Mouse (Mus musculus): ENCODE measurements around the gene Akap2.

Gene Akap2

GRCm38 (mm10) chr4:57839343-57839742 is 121.9 kb downstream of the Akap2 start:
- DNase-seq: peak; percentile 97

- DNase-seq: peak; percentile 95
These were observed 124.5 kb downstream of the Akap2 start for GRCm38 (mm10) chr4:57841911-57842310.

DNA sequence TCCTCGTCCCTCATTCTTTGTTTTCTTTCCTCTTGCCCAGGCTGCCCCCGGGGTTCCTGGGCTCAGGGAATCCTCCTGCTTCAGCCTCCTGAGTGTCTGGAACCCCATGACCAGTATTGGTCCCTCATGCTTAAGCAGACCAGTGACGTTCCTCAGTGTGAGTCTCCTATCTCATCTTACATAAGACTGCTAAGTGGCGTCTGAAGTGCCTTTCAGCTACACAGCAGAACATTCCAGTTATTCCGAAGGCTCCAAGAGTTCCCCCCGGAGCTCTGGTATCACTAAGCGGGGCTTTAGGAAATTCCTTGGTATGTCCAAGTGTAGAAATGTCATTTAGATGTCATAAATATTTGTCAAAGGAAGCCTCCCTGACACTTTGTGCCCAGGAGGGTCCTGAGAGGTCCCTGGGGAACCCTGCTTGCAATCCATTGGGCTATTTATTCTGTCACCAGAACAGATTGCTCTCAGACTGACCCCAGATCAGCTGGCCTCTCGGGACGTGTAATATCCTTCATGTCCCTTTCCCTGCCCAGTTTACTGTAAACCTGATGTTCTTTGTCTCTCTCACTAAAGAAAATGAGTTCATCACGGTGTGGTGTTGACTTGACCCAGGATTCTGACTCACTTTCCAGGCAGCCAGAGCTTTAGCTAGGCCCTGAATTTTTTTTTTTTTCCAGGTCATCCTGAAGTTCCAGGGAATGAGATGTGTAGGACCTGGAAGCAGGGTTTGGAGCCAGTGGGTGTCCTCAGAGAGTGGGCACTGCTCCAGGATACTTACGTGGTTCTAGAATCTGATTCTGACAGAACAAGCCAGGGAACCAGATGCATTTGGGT is 125.2 kb downstream of the Akap2 start:
- DNase-seq: peak; percentile 97

GRCm38 (mm10) chr4:57845031-57845431 is 127.6 kb downstream of the Akap2 start:
- peak; percentile 100 for DNase-seq

- DNase-seq: peak; percentile 89
These were observed 128.2 kb downstream of the Akap2 start for GRCm38 (mm10) chr4:57845541-57846210.

GRCm38 (mm10) chr4:57846381-57846990 is 129.0 kb downstream of the Akap2 start:
- DNase-seq: no peak

DNA sequence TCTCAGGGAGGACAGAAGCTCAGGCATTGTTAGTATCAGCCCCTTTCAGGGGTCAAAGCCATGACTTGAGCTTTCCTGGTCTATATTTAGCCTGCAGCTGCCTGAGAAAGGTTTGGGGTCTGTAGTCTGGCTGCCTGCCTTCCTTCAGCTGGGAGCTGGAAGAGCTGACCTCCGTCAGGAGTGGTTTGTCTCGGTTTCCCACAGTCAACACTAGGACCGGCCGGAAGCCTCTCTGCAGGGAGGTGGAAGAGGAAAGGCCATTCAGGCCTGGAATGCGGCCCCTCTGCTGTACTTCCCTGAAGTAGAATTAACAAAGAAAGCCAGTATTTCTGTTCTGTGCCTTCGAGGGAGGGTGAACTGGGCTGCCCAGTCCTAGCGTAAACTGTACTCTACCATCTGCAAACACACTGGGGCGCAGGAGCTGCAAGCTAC is 129.6 kb downstream of the Akap2 start:
- peak; percentile 98 for DNase-seq

DNA sequence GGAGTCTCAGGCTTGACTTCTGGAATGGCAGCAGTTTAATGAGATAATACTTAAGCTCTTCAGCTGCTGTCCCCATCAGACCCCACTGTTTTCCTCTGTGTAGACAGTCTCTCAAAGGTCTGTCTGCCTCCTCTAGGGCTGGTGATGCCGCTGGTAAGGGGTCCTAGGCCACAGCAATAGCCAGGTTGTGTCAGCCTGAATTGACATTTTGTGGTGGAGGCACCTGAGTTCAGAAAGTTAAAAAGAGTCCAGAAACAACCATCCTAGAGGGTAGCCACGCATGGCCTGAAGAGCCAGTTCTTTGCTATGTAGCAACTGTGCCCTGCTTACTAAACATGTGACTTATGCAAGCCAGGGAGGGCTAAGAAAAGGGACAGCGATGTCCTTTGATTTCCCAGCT is 130.2 kb downstream of the Akap2 start:
- DNase-seq: peak; percentile 83

DNA sequence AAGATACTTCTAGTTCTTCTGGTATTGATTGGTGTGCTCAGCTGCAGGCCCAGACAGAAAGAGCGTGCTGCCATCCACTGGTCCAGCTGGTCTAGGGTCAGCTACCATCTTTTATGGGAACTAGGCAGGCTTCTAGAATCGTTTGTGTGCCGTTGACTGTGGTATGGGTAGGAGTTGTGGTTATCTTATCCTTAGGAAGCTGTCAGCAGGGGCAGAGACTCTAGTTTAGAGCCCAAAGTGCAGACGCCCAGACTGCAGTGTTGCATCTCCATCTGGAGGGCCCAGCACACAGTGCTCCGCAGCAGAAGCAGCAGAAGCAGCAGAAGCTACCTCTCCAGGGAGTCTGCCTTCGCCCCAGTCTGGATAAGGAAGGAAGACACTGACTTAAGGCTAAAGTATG is 132.0 kb downstream of the Akap2 start:
- peak; percentile 87 for DNase-seq

DNA sequence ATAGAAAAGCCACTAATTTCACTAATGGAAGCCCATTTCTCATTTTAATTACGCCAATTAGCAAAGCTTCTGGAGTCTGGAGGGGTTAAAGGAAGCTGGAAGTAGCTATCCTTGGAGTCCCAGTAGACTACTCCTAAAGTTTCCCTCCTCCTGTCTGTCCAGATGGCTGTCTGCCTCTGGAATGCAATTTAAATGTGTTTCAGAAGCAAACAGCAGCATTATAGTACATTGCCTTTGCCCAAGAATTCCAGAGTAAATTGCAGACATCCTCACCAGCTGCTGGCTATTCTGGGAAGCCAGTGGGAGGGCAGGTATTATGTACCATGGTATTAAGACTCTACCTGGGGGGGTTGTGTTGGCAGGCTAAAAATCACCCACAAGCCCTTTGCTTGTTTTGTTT is 134.3 kb downstream of the Akap2 start:
- peak; percentile 66 for DNase-seq

- DNase-seq: peak; percentile 91
These were observed 135.1 kb downstream of the Akap2 start for GRCm38 (mm10) chr4:57852461-57853040.

- peak; percentile 85 for DNase-seq
These were observed 136.7 kb downstream of the Akap2 start for GRCm38 (mm10) chr4:57854181-57854580.

GRCm38 (mm10) chr4:57855281-57855941 is 138.0 kb downstream of the Akap2 start:
- peak; percentile 98 for DNase-seq

GRCm38 (mm10) chr4:57856673-57857072 is 139.2 kb downstream of the Akap2 start:
- DNase-seq: peak; percentile 90

DNA sequence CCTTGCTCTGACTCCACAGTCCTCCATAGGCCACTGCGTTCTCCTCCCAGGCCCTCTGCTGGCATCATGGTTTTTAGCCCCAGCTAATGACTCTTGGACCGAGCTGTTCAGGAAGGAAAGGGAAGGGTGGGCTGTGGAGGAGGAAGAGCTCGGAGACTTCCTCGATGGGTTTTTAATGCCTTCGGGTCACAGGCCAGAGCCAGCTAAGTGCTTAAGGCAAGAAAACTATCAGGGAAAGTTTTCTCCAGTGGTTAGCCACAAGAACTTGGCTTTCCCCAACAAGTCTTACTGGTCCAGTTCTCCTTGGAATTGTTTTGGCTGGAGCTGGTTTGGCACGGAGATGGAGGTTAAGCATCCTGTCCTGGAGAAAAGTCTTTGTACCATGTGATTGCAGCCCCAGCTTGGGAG is 142.8 kb downstream of the Akap2 start:
- peak; percentile 99 for DNase-seq

GRCm38 (mm10) chr4:57861166-57861565 is 143.7 kb downstream of the Akap2 start:
- DNase-seq: peak; percentile 86

DNA sequence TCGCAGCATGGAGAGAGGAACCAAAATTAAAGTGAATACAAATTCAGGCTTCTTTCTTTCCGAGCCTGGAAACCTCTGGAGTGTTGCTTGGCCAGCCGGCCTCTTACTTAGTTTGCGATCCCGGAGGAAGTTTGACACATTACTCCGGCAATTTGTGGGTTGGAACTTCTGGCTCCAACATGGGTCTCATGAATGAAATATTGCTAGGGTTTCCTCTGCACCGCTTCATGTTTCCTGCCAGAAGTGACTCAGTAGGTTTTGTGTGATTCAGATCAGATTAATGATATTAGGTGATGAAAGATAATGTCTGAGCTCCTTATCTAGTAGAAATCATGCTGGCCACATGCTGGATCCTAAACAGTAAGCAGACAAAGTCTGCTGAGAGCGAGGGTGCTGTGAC is 144.4 kb downstream of the Akap2 start:
- DNase-seq: peak; percentile 91

DNA sequence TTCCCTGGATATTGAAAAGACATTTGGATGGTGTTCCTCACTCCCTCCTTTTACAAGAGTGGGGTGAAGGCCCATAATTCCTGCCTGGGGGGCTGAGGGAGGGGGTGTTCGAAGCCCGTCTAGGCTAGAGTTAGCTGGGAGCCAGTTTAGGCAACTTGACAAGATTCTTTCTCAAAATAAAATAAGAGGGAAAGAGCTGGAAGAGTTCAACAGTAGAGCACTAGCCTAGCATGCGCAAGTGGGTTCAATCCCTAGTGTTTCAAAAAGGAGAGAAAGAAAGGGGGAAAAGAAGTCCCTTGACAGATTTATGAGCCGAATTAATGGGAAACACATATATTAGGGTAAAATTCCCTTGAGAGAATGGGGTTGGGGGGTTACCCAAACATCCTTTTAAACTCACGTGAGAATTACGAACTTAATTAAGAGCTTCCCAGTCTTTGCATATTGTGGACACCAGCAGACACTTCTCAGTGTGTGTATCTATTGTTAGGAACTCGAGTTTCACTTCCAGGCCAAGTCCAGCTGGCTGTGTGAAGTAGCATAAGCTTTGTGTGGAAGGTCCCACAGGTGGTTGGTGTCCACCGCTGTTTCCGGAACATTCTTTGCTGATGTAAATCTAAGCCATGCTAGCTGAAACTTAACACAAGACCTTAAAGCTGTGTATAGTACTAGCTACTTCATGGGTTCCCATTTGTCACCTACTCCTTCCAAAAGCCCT is 145.0 kb downstream of the Akap2 start:
- peak; percentile 91 for DNase-seq

- peak; percentile 99 for DNase-seq
These were observed 148.6 kb downstream of the Akap2 start for GRCm38 (mm10) chr4:57866088-57866487.

DNA sequence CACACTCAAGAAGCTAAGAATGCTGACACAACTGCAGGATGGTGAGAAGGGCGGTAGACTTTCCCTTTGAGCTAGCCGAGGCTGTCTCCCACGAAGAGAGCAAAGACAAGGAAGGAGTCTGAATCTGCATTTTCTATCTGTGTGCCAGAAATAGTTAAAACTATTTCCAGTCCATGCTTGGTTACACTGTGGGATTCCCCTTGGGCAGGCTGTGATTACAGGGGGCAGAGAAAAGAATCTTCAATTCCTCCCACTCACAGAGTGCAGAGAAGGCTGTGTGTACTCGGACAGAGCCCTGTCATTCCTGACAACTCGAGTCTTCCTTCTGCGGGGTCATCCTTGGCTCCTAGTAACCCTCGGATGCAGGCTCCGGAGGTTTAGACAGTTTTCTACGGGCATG is 149.5 kb downstream of the Akap2 start:
- DNase-seq: peak; percentile 75

GRCm38 (mm10) chr4:57867454-57867853 is 150.0 kb downstream of the Akap2 start:
- DNase-seq: peak; percentile 96

DNA sequence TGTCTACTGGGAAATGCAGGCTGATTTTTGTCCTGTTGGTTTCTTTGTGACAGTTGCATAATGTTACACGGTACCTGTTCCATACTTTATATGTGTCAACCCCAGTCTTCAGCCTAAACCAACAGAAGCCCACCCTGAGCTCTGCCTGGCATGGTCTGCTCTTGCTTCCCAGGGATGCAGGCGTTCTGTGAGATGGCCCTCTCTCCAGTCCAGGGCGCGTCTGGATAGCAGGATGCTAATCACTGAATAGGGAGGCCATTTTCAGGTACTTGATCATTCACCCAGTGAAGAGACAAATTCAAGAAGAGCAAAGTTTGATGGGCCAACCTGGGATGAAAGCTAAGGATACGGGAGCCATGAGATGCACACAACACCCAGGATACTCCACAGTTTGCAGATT is 161.7 kb downstream of the Akap2 start:
- DNase-seq: peak; percentile 75
